Mouse (Mus musculus): ENCODE measurements around the gene Ackr4. TPM values are rescaled to one million over a fixed set of nuclear protein-coding genes. Genes with fewer than 3 reads are reported as not detected.

The Ackr4 gene
- polyA plus RNA-seq, 1 experiment from 2014 or later: 0.33 TPM

DNA sequence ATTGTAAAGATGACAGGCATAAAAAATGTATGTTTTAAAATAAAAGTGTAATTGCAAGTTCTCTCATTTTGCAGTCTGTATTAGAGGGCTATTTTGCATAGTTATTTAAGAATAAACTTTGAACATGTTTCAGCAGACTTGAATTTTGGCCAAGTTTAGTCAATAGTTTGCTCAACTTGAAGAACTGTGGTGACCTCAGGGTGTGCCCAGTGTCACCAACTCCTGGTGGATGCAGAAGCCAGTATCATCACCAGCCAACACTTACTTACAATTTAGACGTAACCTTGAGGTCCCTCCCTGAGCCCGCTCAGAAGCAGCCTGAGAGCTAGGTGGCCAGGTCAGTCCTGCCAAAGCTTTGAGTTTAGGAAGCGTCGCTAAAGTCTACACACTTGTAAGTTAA, 83.1 kb downstream of the Ackr4 start:
- no peak overlapping the region for H3K9ac ChIP-seq (ENCODE audit: low read length)
- WGBS: 87% methylated on average over 4 of the region's 4 CpGs
- H3K4me2 ChIP-seq (ENCODE audit: low read length): no peak overlapping the region
- no peak overlapping the region for H3K27ac ChIP-seq (ENCODE audit: low read depth, low read length)
- ATAC-seq (no peak), DNase-seq (ENCODE audit: low spot score) (no peak)
- no peak overlapping the region for H3K4me3 ChIP-seq (ENCODE audit: low read depth, low read length)
- no peaks in the 10 kb centered on the region for H3K27me3 ChIP-seq (replicated peaks; ENCODE audit: control insufficient read depth, insufficient read depth, low read length)
- H3K9me3 ChIP-seq (replicated peaks; ENCODE audit: control insufficient read depth, low read length): no peaks in the 10 kb centered on the region
- peaks cover 34% of the 10 kb centered on the region for H3K36me3 ChIP-seq (ENCODE audit: control insufficient read depth, insufficient read depth, low read length)
- H3K4me1 ChIP-seq (ENCODE audit: control insufficient read depth, insufficient read depth, low read length): no peaks in the 10 kb centered on the region

DNA sequence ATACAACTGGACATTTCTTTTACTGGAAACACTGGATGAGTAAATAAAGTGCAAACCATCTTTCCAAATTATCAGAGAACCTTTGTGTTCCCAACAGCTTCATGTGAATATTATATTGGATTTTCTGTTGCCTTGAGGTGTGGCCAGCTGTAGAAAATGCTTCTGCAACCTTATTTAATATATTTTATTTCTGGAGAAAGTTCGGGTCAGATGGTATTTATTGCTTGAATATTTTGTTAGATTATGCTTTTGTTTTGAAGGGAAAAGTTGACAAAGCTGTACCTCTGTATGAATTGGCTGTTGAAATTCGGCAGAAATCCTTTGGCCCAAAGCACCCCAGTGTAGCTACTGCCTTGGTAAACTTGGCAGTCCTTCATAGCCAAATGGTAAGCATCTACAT, 86.4 kb downstream of the Ackr4 start, which contains the start of gene Gm28305:
Gm28305 (plus strand) TSS at position 301 of the 400 bp plus-strand sequence.
- no peaks in the 10 kb centered on the region for H3K27me3 ChIP-seq (replicated peaks; ENCODE audit: control insufficient read depth, insufficient read depth, low read length)
- WGBS: 65% methylated on average over 2 of the region's 2 CpGs

DNA sequence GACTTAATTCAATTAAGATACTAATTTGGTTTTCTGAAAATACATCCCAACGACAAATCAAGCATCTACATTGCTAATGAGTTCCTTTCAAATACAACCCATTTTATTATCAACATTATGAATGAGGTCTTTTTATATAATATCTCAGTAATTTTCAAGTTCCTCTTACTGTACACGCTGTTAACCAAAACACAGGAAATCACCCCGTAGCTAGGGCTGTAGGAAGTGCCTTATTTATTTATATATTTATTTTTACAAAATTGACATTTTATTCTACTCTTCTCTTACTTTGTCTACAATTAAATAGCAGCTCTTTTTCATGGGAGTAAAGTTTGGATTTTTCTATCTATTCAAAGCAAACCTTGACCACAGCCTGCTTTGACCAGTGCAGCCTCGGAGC, 87.0 kb downstream of the Ackr4 start:
- H3K36me3 ChIP-seq (ENCODE audit: control insufficient read depth, insufficient read depth, low read length): peaks cover 12% of the 10 kb centered on the region; the same call in 1 of the 2 replicates
- H3K27me3 ChIP-seq (replicated peaks; ENCODE audit: control insufficient read depth, insufficient read depth, low read length): no peaks in the 10 kb centered on the region
- no peaks in the 10 kb centered on the region for H3K4me1 ChIP-seq (ENCODE audit: control insufficient read depth, insufficient read depth, low read length)
- H3K4me3 ChIP-seq (ENCODE audit: low read depth, low read length): no peak overlapping the region
- ATAC-seq: no peak
- no peak overlapping the region for H3K27ac ChIP-seq (ENCODE audit: low read depth, low read length)
- no peak overlapping the region for H3K4me2 ChIP-seq (ENCODE audit: low read length)
- 88% methylated on average over 4 of the region's 4 CpGs for WGBS
- no peak overlapping the region for H3K9ac ChIP-seq (ENCODE audit: low read length)
- DNase-seq (ENCODE audit: low spot score): no peak
- H3K9me3 ChIP-seq (replicated peaks; ENCODE audit: control insufficient read depth, low read length): no peaks in the 10 kb centered on the region

More for the DNA sequence above, 86.4 kb downstream of the Ackr4 start, which contains the start of gene Gm28305:
- Histone ChIP-seq H3K36me3 (ENCODE audit: control insufficient read depth, insufficient read depth, low read length) (peaks cover 15% of the 10 kb centered on the region; the same call in 1 of the 2 replicates), H3K4me2 (ENCODE audit: low read length) (no peak within 1 kb of the TSS), H3K4me3 (ENCODE audit: low read depth, low read length) (no peak within 1 kb of the TSS), H3K4me1 (ENCODE audit: control insufficient read depth, insufficient read depth, low read length) (no peaks in the 10 kb centered on the region), H3K9me3 (replicated peaks; ENCODE audit: control insufficient read depth, low read length) (no peaks in the 10 kb centered on the region), H3K27ac (ENCODE audit: low read depth, low read length) (no peak within 1 kb of the TSS), H3K9ac (ENCODE audit: low read length) (no peak within 1 kb of the TSS)
- ATAC-seq: no peak
- no peak for DNase-seq (ENCODE audit: low spot score)

DNA sequence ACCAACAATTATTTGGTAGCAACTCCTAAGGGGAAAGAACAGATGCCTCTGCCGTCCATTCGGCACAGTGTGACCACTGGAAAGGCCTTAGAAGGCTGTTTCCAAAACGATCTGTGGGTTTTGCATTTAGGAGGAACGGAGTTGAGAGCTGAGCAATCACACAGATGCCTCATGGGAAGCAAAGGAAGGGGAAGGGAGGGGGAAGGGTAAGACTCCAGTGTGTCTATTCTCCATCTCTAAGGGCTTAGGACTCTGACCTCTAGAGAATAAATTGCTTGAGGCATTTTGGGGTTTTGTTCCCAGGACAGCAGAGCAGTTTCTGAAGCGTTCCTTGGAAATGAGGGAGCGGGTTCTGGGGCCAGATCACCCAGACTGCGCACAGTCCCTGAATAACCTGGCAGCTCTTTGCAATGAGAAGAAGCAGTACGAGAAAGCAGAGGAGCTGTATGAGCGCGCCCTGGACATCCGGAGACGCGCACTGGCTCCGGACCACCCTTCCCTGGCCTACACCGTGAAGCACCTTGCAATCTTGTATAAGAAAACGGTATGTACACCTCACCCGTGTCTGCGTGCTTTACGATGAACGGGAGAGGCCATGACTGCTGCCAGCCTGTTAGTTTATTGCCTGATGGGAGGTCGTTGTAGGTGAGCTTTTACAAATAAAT, 87.6 kb downstream of the Ackr4 start:
- DNase-seq (ENCODE audit: low spot score) (no peak), ATAC-seq (no peak)
- Histone ChIP-seq H3K36me3 (ENCODE audit: control insufficient read depth, insufficient read depth, low read length) (peaks cover 8% of the 10 kb centered on the region; the same call in 1 of the 2 replicates), H3K4me1 (ENCODE audit: control insufficient read depth, insufficient read depth, low read length) (no peaks in the 10 kb centered on the region), H3K4me2 (ENCODE audit: low read length) (no peak overlapping the region), H3K4me3 (ENCODE audit: low read depth, low read length) (no peak overlapping the region), H3K9ac (ENCODE audit: low read length) (no peak overlapping the region), H3K27ac (ENCODE audit: low read depth, low read length) (no peak overlapping the region), H3K9me3 (replicated peaks; ENCODE audit: control insufficient read depth, low read length) (no peaks in the 10 kb centered on the region), H3K27me3 (replicated peaks; ENCODE audit: control insufficient read depth, insufficient read depth, low read length) (no peaks in the 10 kb centered on the region)
- WGBS: 94% methylated on average over 21 of the region's 21 CpGs

- Histone ChIP-seq H3K4me1 (ENCODE audit: control insufficient read depth, insufficient read depth, low read length) (no peaks in the 10 kb centered on the region), H3K9ac (ENCODE audit: low read length) (no peak overlapping the region), H3K4me3 (ENCODE audit: low read depth, low read length) (no peak overlapping the region), H3K27me3 (replicated peaks; ENCODE audit: control insufficient read depth, insufficient read depth, low read length) (no peaks in the 10 kb centered on the region), H3K27ac (ENCODE audit: low read depth, low read length) (no peak overlapping the region), H3K4me2 (ENCODE audit: low read length) (no peak overlapping the region), H3K9me3 (replicated peaks; ENCODE audit: control insufficient read depth, low read length) (no peaks in the 10 kb centered on the region), H3K36me3 (ENCODE audit: control insufficient read depth, insufficient read depth, low read length) (peaks cover 8% of the 10 kb centered on the region; the same call in 1 of the 2 replicates)
- DNase-seq (ENCODE audit: low spot score) (no peak), ATAC-seq (no peak)
- WGBS: 92% methylated on average over 13 of the region's 13 CpGs
Measured at GRCm38 (mm10) chr9:104038266-104038665, 88.5 kb downstream of the Ackr4 start.

DNA sequence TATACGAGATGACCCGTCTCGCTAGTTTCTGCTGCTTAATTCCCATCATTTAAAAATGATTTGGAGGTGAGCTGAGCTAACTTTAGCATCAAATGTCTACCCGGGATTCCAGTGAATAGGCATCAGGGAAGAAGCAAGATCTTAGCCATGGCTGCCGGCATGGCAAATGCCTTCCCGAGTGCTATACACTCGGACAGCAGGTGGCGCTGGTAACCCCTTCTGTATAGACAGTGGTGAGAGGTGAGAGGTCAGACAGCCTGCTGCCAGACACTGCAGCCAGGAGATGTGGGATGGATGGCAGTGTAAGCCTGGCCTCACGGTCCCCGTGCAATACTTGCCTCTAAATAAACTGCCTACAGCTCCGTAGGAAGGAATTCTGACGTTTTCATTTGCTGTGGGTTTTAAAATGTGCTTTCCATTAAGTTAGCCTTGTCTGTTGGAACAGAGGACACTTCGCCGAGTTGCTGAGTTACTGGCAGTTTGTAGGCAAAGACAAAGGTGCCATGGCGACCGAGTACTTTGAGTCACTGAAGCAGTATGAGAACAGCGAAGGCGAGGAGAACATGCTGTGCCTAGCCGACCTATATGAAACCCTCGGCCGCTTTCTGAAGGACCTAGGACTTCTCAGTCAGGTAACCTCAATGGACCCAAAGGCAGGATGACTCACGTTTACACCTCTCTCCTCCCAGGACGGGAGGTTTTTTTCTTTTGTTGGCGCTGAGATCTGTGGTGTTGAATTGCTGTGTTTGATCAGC, 91.3 kb downstream of the Ackr4 start:
- WGBS: 56% methylated on average over 24 of the region's 24 CpGs
- no peak; the same call in 1 of the 2 replicates for ATAC-seq

GRCm38 (mm10) chr9:104034718-104035117, 92.0 kb downstream of the Ackr4 start:
- ATAC-seq: no peak
- 82% methylated on average over 6 of the region's 6 CpGs for WGBS

More for the DNA sequence above, 91.3 kb downstream of the Ackr4 start:
- H3K27me3 ChIP-seq (replicated peaks; ENCODE audit: control insufficient read depth, insufficient read depth, low read length): no peaks in the 10 kb centered on the region
- no peaks in the 10 kb centered on the region for H3K4me1 ChIP-seq (ENCODE audit: control insufficient read depth, insufficient read depth, low read length)
- no peak overlapping the region for H3K27ac ChIP-seq (ENCODE audit: low read depth, low read length)
- peaks cover 8% of the 10 kb centered on the region; the same call in 1 of the 2 replicates for H3K36me3 ChIP-seq (ENCODE audit: control insufficient read depth, insufficient read depth, low read length)
- H3K4me3 ChIP-seq (ENCODE audit: low read depth, low read length): no peak overlapping the region
- no peak overlapping the region for H3K9ac ChIP-seq (ENCODE audit: low read length)
- no peak overlapping the region for H3K4me2 ChIP-seq (ENCODE audit: low read length)
- peak; percentile 76 for DNase-seq (ENCODE audit: low spot score)
- H3K9me3 ChIP-seq (replicated peaks; ENCODE audit: control insufficient read depth, low read length): no peaks in the 10 kb centered on the region

GRCm38 (mm10) chr9:104034231-104034630, 92.5 kb downstream of the Ackr4 start:
- Histone ChIP-seq H3K9ac (ENCODE audit: low read length) (no peak overlapping the region), H3K27me3 (replicated peaks; ENCODE audit: control insufficient read depth, insufficient read depth, low read length) (no peaks in the 10 kb centered on the region), H3K4me2 (ENCODE audit: low read length) (no peak overlapping the region), H3K9me3 (replicated peaks; ENCODE audit: control insufficient read depth, low read length) (no peaks in the 10 kb centered on the region), H3K4me3 (ENCODE audit: low read depth, low read length) (no peak overlapping the region), H3K27ac (ENCODE audit: low read depth, low read length) (no peak overlapping the region), H3K4me1 (ENCODE audit: control insufficient read depth, insufficient read depth, low read length) (no peaks in the 10 kb centered on the region), H3K36me3 (ENCODE audit: control insufficient read depth, insufficient read depth, low read length) (peaks cover 8% of the 10 kb centered on the region; the same call in 1 of the 2 replicates)
- 88% methylated on average over 8 of the region's 8 CpGs for WGBS
- ATAC-seq (no peak), DNase-seq (ENCODE audit: low spot score) (no peak)

More at GRCm38 (mm10) chr9:104034718-104035117, 92.0 kb downstream of the Ackr4 start:
- Histone ChIP-seq H3K27ac (ENCODE audit: low read depth, low read length) (no peak overlapping the region), H3K9ac (ENCODE audit: low read length) (no peak overlapping the region), H3K4me3 (ENCODE audit: low read depth, low read length) (no peak overlapping the region), H3K4me1 (ENCODE audit: control insufficient read depth, insufficient read depth, low read length) (no peaks in the 10 kb centered on the region), H3K36me3 (ENCODE audit: control insufficient read depth, insufficient read depth, low read length) (peaks cover 8% of the 10 kb centered on the region; the same call in 1 of the 2 replicates), H3K9me3 (replicated peaks; ENCODE audit: control insufficient read depth, low read length) (no peaks in the 10 kb centered on the region), H3K4me2 (ENCODE audit: low read length) (no peak overlapping the region), H3K27me3 (replicated peaks; ENCODE audit: control insufficient read depth, insufficient read depth, low read length) (no peaks in the 10 kb centered on the region)
- DNase-seq (ENCODE audit: low spot score): no peak
